Mouse (Mus musculus) lung, adult 2 months (tissue): ENCODE measurements at regions not wholly inside any gene's neighbourhood (a gene's known extent, or its start where the extent isn't known, plus 50 kb on each side); places are given as distances from the start of the nearest gene placed in this dataset.

Experiments
- CTCF ChIP-seq: fragments of 200-500 bp; IDR thresholded peaks from 2 replicates; pipeline ENCODE4 v1.5.1; 2011; ENCODE audit warnings: mild to moderate bottlenecking, low read length, control low read depth; ENCODE audit not compliant: insufficient read depth
- POLR2A ChIP-seq: fragments of 200-500 bp; IDR thresholded peaks from 2 replicates; pipeline ENCODE4 v1.6.1; 2011; ENCODE audit warnings: low read depth, mild to moderate bottlenecking, control low read depth, low read length, borderline replicate concordance; ENCODE audit errors: extremely low read depth

GRCm38 (mm10) chr7:117753296-117753695 is 362.7 kb downstream of the Rps15a start:
- TF ChIP-seq CTCF (no peak), POLR2A (no peak)
